22 mouse cellular contexts compared by ENCODE assay signal in genomic region chr7:36863745-36864144, GRCm38 (mm10).
"Had no signal": no experiment of that assay in that cellular context is flagged by ENCODE, and none has a peak within 500 bp of the region (broad histone marks: within the 10 kb centered on the region; RNA-seq: fewer than 3 reads in every experiment).

No protein-coding gene starts in this region.

- H3K36me3 ChIP-seq: intestine, embryonic 15.5 days; kidney, embryonic 15.5 days; limb, embryonic 12.5 days; limb, embryonic 15.5 days; liver, embryonic 12.5 days; liver, embryonic 15.5 days; midbrain, embryonic 12.5 days; midbrain, embryonic 15.5 days; neural tube, embryonic 12.5 days; neural tube, embryonic 15.5 days; stomach, embryonic 15.5 days had no signal

- H3K9ac ChIP-seq: intestine, embryonic 15.5 days; kidney, embryonic 15.5 days; limb, embryonic 12.5 days; limb, embryonic 15.5 days; liver, embryonic 12.5 days; liver, embryonic 15.5 days; midbrain, embryonic 12.5 days; midbrain, embryonic 15.5 days; neural tube, embryonic 12.5 days; neural tube, embryonic 15.5 days; stomach, embryonic 15.5 days had no signal

- H3K27me3 ChIP-seq: intestine, embryonic 15.5 days; kidney, embryonic 15.5 days; limb, embryonic 12.5 days; limb, embryonic 15.5 days; liver, embryonic 12.5 days; liver, embryonic 15.5 days; midbrain, embryonic 12.5 days; midbrain, embryonic 15.5 days; neural tube, embryonic 12.5 days; neural tube, embryonic 15.5 days; stomach, embryonic 15.5 days had no signal

- H3K27ac ChIP-seq: intestine, embryonic 15.5 days; kidney, embryonic 15.5 days; limb, embryonic 12.5 days; limb, embryonic 15.5 days; liver, embryonic 12.5 days; liver, embryonic 15.5 days; midbrain, embryonic 12.5 days; midbrain, embryonic 15.5 days; neural tube, embryonic 12.5 days; neural tube, embryonic 15.5 days; stomach, embryonic 15.5 days had no signal

- H3K4me2 ChIP-seq: intestine, embryonic 15.5 days; kidney, embryonic 15.5 days; limb, embryonic 12.5 days; limb, embryonic 15.5 days; liver, embryonic 12.5 days; liver, embryonic 15.5 days; midbrain, embryonic 12.5 days; midbrain, embryonic 15.5 days; neural tube, embryonic 12.5 days; neural tube, embryonic 15.5 days; stomach, embryonic 15.5 days had no signal

- H3K4me1 ChIP-seq: intestine, embryonic 15.5 days; kidney, embryonic 15.5 days; limb, embryonic 12.5 days; limb, embryonic 15.5 days; liver, embryonic 12.5 days; liver, embryonic 15.5 days; midbrain, embryonic 12.5 days; midbrain, embryonic 15.5 days; neural tube, embryonic 12.5 days; stomach, embryonic 15.5 days had no signal

- H3K9me3 ChIP-seq: intestine, embryonic 15.5 days; kidney, embryonic 15.5 days; limb, embryonic 12.5 days; limb, embryonic 15.5 days; liver, embryonic 15.5 days; midbrain, embryonic 12.5 days; midbrain, embryonic 15.5 days; neural tube, embryonic 12.5 days; neural tube, embryonic 15.5 days; stomach, embryonic 15.5 days had no signal

- DNase-seq: kidney, adult 11 months; kidney, adult 8-10 months; kidney, postnatal 10 days; kidney, postnatal 36 days; lung, adult 2 months; lung, postnatal 14 days; lung, postnatal 4 days; right cerebral cortex, postnatal 14 days; spleen, adult 18-20 months; thymus, adult 18-20 months; thymus, postnatal 36 days had no signal

- H3K4me3 ChIP-seq: intestine, embryonic 15.5 days; kidney, embryonic 15.5 days; limb, embryonic 12.5 days; limb, embryonic 15.5 days; liver, embryonic 12.5 days; liver, embryonic 15.5 days; midbrain, embryonic 12.5 days; midbrain, embryonic 15.5 days; neural tube, embryonic 12.5 days; neural tube, embryonic 15.5 days; stomach, embryonic 15.5 days had no signal

- ATAC-seq: intestine, embryonic 15.5 days; liver, embryonic 12.5 days; midbrain, embryonic 15.5 days had no signal
